30 mouse cellular contexts compared by ENCODE assay signal in genomic region chr10:34053987-34054386, GRCm38 (mm10). TPM values are rescaled to one million over a fixed set of nuclear protein-coding genes. Genes with fewer than 3 reads are reported as not detected.
"Had no signal": no experiment of that assay in that cellular context is flagged by ENCODE, and none has a peak within 500 bp of the region (broad histone marks: within the 10 kb centered on the region; RNA-seq: fewer than 3 reads in every experiment).

No protein-coding gene starts in this region.

- H3K4me3 ChIP-seq: layer of hippocampus, adult 2 months; liver, embryonic 13.5 days; megakaryocyte, embryonic 14.5 days; midbrain, embryonic 10.5 days; midbrain, embryonic 13.5 days; myocyte; neural tube, embryonic 13.5 days had no signal

- H3K9ac ChIP-seq: liver, embryonic 13.5 days; midbrain, embryonic 13.5 days; neural tube, embryonic 13.5 days had no signal

- DNase-seq: kidney, adult 18-20 months; kidney, postnatal 14 days; layer of hippocampus, adult 9-11 months; liver, embryonic 13.5 days; lung, adult 2 months; lung, postnatal 36 days; retina, postnatal 1 day; thymus, postnatal 14 days had no signal

- ATAC-seq: lung, postnatal 0 days; midbrain, embryonic 13.5 days; midbrain, embryonic 16.5 days had no signal

- H3K27ac ChIP-seq: layer of hippocampus, adult 2 months; liver, embryonic 13.5 days; midbrain, embryonic 10.5 days; midbrain, embryonic 13.5 days; neural tube, embryonic 13.5 days had no signal

- H3K36me3 ChIP-seq: liver, embryonic 13.5 days; midbrain, embryonic 10.5 days; midbrain, embryonic 13.5 days; neural tube, embryonic 13.5 days had no signal

- H3K4me2 ChIP-seq: liver, embryonic 13.5 days; midbrain, embryonic 13.5 days; neural tube, embryonic 13.5 days had no signal

- H3K9me3 ChIP-seq: liver, embryonic 13.5 days; megakaryocyte, embryonic 14.5 days; midbrain, embryonic 10.5 days; midbrain, embryonic 13.5 days; neural tube, embryonic 13.5 days had no signal

- H3K4me1 ChIP-seq: liver, embryonic 13.5 days; megakaryocyte, embryonic 14.5 days; midbrain, embryonic 10.5 days; midbrain, embryonic 13.5 days; neural tube, embryonic 13.5 days had no signal

- H3K27me3 ChIP-seq: liver, embryonic 13.5 days; midbrain, embryonic 13.5 days; neural tube, embryonic 13.5 days had no signal

RNA-seq across cellular contexts. Expression of gene Calhm4, which starts 9.9 kb away (rescaled TPM):
- total RNA-seq: layer of hippocampus, adult 2 months; layer of hippocampus, postnatal 25 days; left cerebral cortex, adult 18-20 months; left cerebral cortex, postnatal 36 days; liver, adult 2 months; monocyte, adult 5-6 weeks; neutrophil, adult 5-6 weeks had no signal
- polyA plus RNA-seq: intestine, embryonic 14.5 days; kidney, embryonic 14.5 days; large intestine, adult 2 months; limb, embryonic 11.5 days; limb, embryonic 14.5 days; liver, adult 2 months; liver, embryonic 13.5 days; liver, embryonic 16.5 days; lung, adult 2 months; lung, postnatal 0 days; midbrain, embryonic 10.5 days; midbrain, embryonic 13.5 days; midbrain, embryonic 16.5 days; myocyte; neural tube, embryonic 13.5 days; small intestine, adult 2 months; spleen, adult 2 months had no signal

RNA-seq across cellular contexts. Expression of gene Trappc3l, which starts 16.6 kb away (rescaled TPM):
- total RNA-seq: layer of hippocampus, postnatal 25 days; liver, adult 2 months; monocyte, adult 5-6 weeks; neutrophil, adult 5-6 weeks had no signal
- polyA plus RNA-seq: intestine, embryonic 14.5 days; kidney, embryonic 14.5 days; large intestine, adult 2 months; limb, embryonic 11.5 days; limb, embryonic 14.5 days; liver, adult 2 months; liver, embryonic 13.5 days; liver, embryonic 16.5 days; lung, adult 2 months; lung, postnatal 0 days; midbrain, embryonic 10.5 days; midbrain, embryonic 13.5 days; midbrain, embryonic 16.5 days; myocyte; neural tube, embryonic 13.5 days; small intestine, adult 2 months; spleen, adult 2 months had no signal

RNA-seq across cellular contexts. Expression of gene Calhm5, which starts 42.3 kb away (rescaled TPM):
- total RNA-seq: monocyte, adult 5-6 weeks; neutrophil, adult 5-6 weeks had no signal
